Mouse (Mus musculus): ENCODE measurements at regions not wholly inside any gene's neighbourhood (a gene's known extent, or its start where the extent isn't known, plus 50 kb on each side); places are given as distances from the start of the nearest gene placed in this dataset.

- ATAC-seq = no peak
Measured at GRCm38 (mm10) chr7:137751151-137751859, 313.9 kb downstream of the Glrx3 start.

DNA sequence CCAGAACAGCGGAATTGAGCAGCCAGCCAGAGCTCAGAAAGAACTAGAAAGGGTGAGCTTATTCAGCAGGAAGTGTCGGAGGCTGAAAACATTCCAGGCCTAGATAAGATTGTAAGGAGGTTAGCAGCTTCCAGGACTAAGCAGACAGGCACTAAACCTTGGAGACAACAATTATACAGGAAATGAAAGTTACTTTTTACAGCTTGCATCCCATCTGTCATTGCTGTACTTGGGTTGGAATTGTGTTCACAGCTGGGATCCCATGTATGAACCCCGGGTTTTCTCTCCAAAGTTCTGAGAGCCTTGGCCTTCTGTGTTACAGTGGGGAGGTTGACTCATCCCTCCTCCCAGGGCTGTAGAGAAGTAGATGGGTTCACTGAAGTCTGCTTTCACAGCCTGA, 328.5 kb downstream of the Glrx3 start:
- no peak for ATAC-seq

- no peak for ATAC-seq
Measured at GRCm38 (mm10) chr7:137766721-137767120, 329.3 kb downstream of the Glrx3 start.

DNA sequence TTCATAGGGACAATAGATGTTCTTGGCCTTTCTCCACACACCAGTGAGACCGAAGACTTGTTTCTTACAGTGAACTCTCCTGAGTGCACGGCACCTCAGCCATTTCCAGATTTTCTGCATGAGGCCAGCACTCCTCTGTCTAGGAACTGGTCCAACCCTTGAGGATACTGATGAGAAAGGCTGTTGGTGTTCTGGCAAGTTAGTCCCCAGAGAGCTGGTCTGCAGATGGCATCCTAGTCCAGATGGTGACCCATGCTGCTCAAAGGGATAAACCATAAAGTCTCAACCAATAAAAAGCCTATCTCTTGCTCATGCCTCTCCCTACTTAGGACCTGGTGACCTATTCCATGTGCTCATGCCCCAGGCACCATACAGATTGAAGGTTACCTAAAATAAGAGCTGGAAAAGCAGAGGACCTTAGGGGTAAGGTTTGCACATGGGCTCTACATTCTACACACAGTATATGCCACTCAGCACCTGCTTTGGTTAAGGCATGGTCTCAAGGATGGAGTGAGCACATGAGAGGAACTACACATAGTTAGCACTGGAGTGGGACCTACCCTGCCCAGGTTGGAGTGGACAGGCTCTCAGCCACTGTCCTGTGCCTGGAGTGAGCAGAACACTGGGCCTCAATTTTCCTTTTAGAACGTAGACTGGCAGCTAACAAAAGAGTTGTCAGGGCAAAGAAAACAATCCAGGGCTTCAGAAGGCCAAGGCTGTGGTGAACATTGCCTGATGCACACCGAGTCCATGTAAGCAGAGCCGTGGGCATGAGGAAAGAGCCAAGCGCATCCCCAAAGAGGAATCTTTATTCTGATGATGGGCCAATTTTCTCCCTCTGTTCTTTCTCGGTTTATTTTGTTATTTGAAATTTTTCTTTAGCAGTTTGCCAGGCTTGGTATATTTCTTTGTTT, 335.9 kb downstream of the Glrx3 start:
- ATAC-seq = no peak

DNA sequence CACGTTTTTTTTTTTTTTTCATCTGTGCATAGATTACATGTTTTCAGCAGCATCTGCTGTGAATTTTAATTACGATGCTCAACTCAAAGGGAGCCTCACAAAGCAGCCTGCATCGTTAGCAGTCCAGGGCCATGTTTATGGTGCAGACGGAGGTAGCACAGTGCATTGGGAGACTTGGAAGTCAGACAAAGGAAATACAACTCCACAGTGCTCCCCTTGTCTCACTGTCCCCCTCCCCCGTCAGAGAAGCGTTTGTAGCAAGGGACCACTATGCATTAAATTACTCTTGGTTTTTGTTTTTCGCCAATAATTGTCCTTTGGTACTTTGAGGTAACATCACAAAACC, 336.5 kb downstream of the Glrx3 start:
- ATAC-seq = no peak

DNA sequence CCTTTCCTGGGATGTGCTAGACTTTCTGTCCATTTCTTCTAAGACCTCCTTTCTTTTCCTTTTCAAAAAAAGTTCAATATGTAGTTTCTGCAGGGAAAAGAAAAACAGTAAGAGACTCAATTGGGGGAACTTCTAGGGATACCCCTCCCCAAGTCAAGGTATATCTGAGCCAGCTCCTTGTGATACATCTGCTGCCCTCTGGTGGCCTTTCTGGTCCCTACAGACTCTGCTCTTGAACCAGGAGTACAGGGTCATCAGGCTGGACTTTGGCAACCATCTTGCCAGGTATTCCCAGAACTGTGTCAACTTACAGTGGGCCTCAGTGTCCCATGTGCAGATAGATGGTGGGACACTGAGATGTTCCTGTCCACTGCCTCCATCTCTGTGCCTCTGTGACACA, 346.5 kb downstream of the Glrx3 start:
- ATAC-seq = no peak

- ATAC-seq = no peak
Measured at GRCm38 (mm10) chr7:137805361-137805760, 367.9 kb downstream of the Glrx3 start.

- ATAC-seq = no peak
Measured at GRCm38 (mm10) chr7:137812839-137813238, 375.4 kb downstream of the Glrx3 start.

GRCm38 (mm10) chr7:137840520-137840919, 403.1 kb downstream of the Glrx3 start:
- ATAC-seq = no peak

DNA sequence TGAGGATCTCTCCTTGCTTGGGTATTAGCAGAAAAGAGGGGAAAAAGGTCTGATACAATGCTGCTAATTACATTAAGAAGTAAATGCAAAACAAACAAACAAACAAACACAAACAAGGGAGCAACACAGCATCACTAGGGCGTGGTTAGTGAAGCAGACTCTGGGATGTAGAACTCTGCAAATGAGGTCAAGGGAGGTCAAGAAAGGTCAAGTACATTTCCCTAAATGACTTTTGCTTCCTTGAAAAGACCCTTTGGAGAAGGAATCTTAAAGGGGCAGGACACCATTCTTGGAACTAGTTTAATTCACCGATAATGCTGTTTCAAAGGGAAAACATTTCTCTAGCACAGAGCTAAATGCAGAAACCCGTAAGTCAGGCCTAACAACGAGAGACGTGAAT, 403.6 kb downstream of the Glrx3 start:
- ATAC-seq = no peak

- ATAC-seq = no peak
Measured at GRCm38 (mm10) chr7:137841456-137842100, 404.2 kb downstream of the Glrx3 start.

DNA sequence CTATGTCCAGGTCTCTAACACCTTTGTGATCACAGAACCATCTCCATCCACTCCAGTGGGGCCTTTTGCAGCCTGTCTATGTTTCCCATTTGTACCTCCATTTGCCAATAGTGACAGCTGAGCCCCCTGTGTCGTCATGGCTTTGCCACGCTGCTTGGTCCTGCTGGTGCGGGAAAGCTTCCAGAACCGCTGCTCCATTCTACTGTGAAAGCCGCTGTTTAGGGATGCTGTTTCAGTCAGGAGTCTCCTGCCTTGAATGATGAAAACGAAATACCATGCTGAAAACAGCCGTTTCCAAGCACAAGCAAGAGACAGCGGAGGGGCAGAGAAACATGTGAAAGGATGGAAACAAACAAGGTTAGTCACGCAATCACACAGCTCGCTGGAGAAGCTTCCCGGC, 410.4 kb downstream of the Glrx3 start:
- no peak for ATAC-seq

DNA sequence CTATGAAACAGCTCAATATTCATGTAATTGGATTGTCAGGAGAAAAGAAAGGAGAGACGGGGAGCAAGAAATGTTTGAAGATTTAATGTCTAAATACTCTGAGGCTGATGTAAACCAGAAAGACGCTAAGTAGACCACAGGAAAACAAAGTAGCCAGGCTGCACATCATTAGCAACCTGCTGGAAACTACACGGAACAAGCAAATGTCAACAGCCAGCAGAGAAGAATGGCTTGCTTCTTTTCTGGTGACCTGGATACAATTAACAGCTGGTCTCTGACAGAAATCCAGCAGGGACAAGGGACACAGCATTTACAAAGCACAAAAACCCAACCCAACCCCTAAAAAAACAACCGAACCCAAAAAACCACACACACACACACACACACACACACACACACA, 413.6 kb downstream of the Glrx3 start:
- no peak for ATAC-seq

- ATAC-seq = no peak
Measured at GRCm38 (mm10) chr7:137859681-137860080, 422.3 kb downstream of the Glrx3 start.

DNA sequence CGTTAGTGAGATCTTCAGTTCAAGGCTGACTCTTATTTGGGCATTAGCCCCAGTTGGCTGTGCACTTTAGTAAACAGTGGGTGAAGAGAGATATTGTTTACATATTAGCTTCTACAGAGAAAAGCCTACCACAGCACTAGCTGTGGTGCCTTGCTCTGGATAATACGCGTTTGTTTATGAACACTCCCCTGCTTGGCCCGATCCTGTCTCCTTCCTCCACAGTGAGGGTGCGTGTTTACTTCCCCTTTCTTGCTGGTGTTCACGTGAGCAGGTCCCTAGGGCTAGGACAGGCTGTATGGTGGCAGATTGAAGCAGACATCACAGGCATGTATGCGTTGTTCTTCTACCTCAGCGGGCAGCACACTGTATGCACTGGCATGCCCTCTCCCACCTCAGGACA, 423.1 kb downstream of the Glrx3 start:
- ATAC-seq = no peak

GRCm38 (mm10) chr7:137864912-137865311, 427.5 kb downstream of the Glrx3 start:
- no peak for ATAC-seq

GRCm38 (mm10) chr7:137865457-137865856, 428.0 kb downstream of the Glrx3 start:
- no peak for ATAC-seq

DNA sequence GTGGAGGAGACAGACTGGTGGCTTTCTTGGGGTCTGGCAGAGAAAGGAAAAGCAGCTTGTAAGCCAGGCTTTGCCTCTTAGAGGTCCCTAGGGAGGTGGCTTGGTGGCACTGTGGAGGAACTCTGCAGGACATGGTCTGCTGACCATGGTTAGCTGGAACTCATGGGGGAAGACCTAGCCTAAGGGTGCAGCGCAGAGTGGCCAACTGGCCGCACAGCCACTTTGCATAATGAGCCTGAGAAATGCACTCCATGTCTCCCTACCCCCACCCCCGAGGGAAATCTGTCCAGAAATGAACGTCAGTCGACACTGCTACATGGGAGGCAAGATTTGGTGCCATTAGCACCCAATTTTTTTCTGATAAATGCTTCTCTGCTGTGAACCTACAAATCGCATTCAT, 429.5 kb downstream of the Glrx3 start:
- ATAC-seq = no peak

- no peak for ATAC-seq
Measured at GRCm38 (mm10) chr7:137868501-137868900, 431.1 kb downstream of the Glrx3 start.

DNA sequence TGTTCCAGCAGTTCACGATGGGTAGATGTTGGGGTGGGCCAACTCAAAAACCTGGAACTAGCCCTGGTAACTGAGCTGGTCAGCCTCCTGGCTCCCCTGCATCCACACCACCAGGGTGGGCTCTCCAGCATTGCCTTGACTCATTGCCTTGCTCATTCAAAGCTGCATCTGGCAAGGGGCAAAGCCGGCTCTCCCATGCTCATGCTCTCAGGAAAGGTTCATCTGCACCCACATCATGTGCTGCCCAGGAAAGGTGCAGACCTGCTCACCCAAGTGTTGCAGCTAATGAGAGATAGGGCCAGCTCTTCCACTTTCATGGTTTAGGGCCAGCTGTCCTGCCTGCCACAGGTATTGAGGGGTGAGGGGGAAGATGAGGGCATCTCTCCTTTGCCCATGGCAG, 437.9 kb downstream of the Glrx3 start:
- ATAC-seq = no peak

DNA sequence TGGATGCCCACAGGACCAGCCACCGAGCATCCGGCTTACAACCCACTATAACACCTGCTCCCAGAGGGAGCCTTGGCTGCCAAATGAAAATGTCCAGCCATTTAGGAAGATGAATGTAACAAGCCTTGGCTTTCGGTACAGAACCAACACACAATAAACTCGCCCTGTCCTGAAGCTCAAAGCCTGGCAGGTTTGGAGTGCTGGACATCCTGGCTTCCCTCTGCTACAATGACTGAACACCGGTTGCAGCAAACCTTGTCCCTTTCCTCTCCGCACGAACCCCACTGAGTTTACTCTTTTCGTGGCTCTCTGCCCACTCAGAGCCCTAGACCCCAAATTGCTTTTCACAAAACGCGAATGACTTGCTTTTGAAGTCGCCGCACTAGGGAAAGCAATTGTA, 441.9 kb downstream of the Glrx3 start:
- ATAC-seq = no peak

DNA sequence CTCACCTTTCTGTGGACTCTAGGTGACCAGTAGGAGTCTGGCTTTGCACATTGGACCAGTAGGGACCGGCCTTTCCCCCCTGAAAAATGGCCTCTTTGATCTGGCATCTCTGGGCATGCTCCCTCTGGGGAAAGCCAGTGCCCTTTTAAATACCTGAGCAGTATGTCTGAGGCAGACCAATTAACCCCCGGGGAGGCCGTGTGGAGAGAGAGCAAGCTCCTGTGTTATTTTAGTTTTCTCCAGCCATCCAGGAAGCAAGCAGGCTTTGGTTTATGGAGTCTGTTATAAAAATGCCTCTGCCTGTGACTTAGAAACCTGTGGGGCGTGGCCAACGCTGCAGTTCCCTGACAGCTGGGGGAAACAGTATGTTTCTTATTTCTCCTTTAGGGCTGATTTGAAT, 445.5 kb downstream of the Glrx3 start:
- no peak for ATAC-seq

DNA sequence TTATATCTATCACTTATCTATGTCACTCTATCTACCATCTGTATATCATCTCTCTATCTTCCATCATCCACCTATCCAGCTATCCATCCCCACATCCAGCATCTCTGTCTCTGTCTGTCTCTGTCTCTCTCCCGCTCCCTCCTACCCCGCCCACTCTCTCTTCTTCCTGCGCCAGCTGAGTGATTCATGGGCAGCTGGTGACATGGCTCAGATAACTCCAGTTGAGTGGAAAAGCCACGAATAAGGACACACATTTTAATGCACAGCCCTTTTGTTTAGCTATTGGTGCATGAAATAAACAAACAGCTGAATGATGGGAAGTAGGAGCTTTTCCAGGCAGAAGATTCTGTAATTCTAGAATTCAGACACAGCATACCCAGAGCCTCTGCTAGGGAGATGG, 446.3 kb downstream of the Glrx3 start:
- no peak for ATAC-seq

GRCm38 (mm10) chr7:137885146-137885545, 447.7 kb downstream of the Glrx3 start:
- ATAC-seq = no peak
